Mouse (Mus musculus): ENCODE measurements around the gene Srebf2.

DNA sequence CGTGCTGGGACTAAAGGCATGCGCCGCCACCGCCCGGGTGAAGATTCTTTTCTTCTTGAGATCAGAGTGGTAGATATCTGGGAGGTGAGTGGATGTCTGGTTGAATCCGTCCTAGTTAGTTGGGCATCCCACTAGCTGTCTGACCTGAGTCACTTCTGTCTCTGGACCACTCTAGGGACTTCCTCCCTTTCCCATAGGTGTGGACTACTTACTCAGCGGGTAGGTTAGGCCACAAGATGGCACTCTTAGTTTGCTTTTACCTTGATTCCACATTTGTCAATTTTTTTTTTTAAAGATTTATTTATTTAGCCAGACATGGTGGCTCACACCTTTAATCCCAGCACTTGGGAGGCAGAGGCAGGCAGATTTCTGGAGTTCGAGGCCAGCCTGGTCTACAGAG lies 7.8 kb upstream of the Srebf2 start:
- TF ChIP-seq POLR2A (IDR thresholded peaks at IDR 0.05; ENCODE audit: low read depth, low read length) (no peak), CTCF (IDR thresholded peaks at IDR 0.05; ENCODE audit: extremely low read depth, insufficient read length, insufficient replicate concordance, low read depth, low read length) (peak; percentile 38; the same call in 1 of the 2 replicates)
